Mouse (Mus musculus) bone marrow macrophage, adult 2 months (primary cell): Measurements from ENCODE around the gene Cftr. TPM values are rescaled to one million over a fixed set of nuclear protein-coding genes. Genes with fewer than 3 reads are reported as not detected.

Source experiments
- H3K27ac ChIP-seq: 2 replicates; pipeline ENCODE4 v1.5.1; 2012; ENCODE audit warnings: low read depth, low read length; ENCODE audit not compliant: insufficient read depth
- H3K4me1 ChIP-seq: 2 replicates; pipeline ENCODE4 v1.6.1; 2012; ENCODE audit warnings: low read length; ENCODE audit not compliant: control insufficient read depth, insufficient read depth
- H3K4me3 ChIP-seq: 2 replicates; pipeline ENCODE4 v1.5.1; 2012; ENCODE audit warnings: mild to moderate bottlenecking, low read length, moderate library complexity; ENCODE audit not compliant: insufficient read depth
- CTCF ChIP-seq: IDR thresholded peaks from 2 replicates; pipeline ENCODE4 v1.5.1; 2012; ENCODE audit warnings: low read depth, mild to moderate bottlenecking, low read length, moderate library complexity
- POLR2A ChIP-seq: IDR thresholded peaks from 2 replicates; pipeline ENCODE4 v1.6.1; 2012; ENCODE audit warnings: mild to moderate bottlenecking, low read depth, low read length, borderline replicate concordance
- polyA plus RNA-seq: library from polyadenylated mRNA; stranded (reverse); fragments of >200 nt; gene quantifications from 2 replicates; pipeline ENCODE4 v1.2.4, GENCODE M21; 2012; ENCODE audit not compliant: missing spikeins, insufficient read depth, insufficient read length

The Cftr gene
- polyA plus RNA-seq: 0.28 TPM in 1 of 2 replicates, not detected in the other

- H3K4me1 ChIP-seq: no peaks in the 10 kb centered on the region
- TF ChIP-seq CTCF (no peak), POLR2A (no peak)
- H3K27ac ChIP-seq: no peak within 1 kb of the TSS
- H3K4me3 ChIP-seq: no peak within 1 kb of the TSS
Observed at GRCm38 (mm10) chr6:18170311-18170922, at the start of gene Cftr. TSS of gene Cftr (plus strand) at chr6:18170687.

- TF ChIP-seq POLR2A (no peak), CTCF (no peak)
- Histone ChIP-seq H3K4me3 (no peak overlapping the region), H3K27ac (no peak overlapping the region), H3K4me1 (no peaks in the 10 kb centered on the region)
Observed at GRCm38 (mm10) chr6:18127206-18127983, 43.1 kb upstream of the Cftr start.

GRCm38 (mm10) chr6:18128059-18128458 lies 42.4 kb upstream of the Cftr start:
- no peaks in the 10 kb centered on the region for H3K4me1 ChIP-seq
- H3K27ac ChIP-seq: no peak overlapping the region
- TF ChIP-seq POLR2A: no peak
- no peak for TF ChIP-seq CTCF
- no peak overlapping the region for H3K4me3 ChIP-seq

- no peaks in the 10 kb centered on the region for H3K4me1 ChIP-seq
- TF ChIP-seq CTCF (no peak), POLR2A (no peak)
- H3K4me3 ChIP-seq: no peak overlapping the region
- H3K27ac ChIP-seq: no peak overlapping the region
Observed at GRCm38 (mm10) chr6:18135246-18135645, 35.2 kb upstream of the Cftr start.

GRCm38 (mm10) chr6:18153031-18153430 lies 17.5 kb upstream of the Cftr start:
- TF ChIP-seq CTCF (no peak), POLR2A (no peak)
- no peaks in the 10 kb centered on the region for H3K4me1 ChIP-seq
- no peak overlapping the region for H3K4me3 ChIP-seq
- H3K27ac ChIP-seq: no peak overlapping the region

- TF ChIP-seq POLR2A (no peak), CTCF (no peak)
- H3K4me3 ChIP-seq: no peak overlapping the region
- no peak overlapping the region for H3K27ac ChIP-seq
Observed at GRCm38 (mm10) chr6:18169618-18170017, 869 bp upstream of the Cftr start.

GRCm38 (mm10) chr6:18171614-18172013 lies 1.1 kb downstream of the Cftr start:
- H3K4me3 ChIP-seq: no peak overlapping the region
- no peak for TF ChIP-seq CTCF
- TF ChIP-seq POLR2A: no peak
- no peak overlapping the region for H3K27ac ChIP-seq
- H3K4me1 ChIP-seq: no peaks in the 10 kb centered on the region

More at GRCm38 (mm10) chr6:18169618-18170017, 869 bp upstream of the Cftr start:
- no peaks in the 10 kb centered on the region for H3K4me1 ChIP-seq

- no peak for TF ChIP-seq POLR2A
- no peak for TF ChIP-seq CTCF
- Histone ChIP-seq H3K27ac (no peak overlapping the region), H3K4me3 (no peak overlapping the region), H3K4me1 (no peaks in the 10 kb centered on the region)
Observed at GRCm38 (mm10) chr6:18177509-18177908, 7.0 kb downstream of the Cftr start.

GRCm38 (mm10) chr6:18180665-18181064 lies 10.2 kb downstream of the Cftr start:
- H3K27ac ChIP-seq: no peak overlapping the region
- no peaks in the 10 kb centered on the region for H3K4me1 ChIP-seq
- TF ChIP-seq CTCF (no peak), POLR2A (no peak)
- H3K4me3 ChIP-seq: no peak overlapping the region

GRCm38 (mm10) chr6:18182903-18183302 lies 12.4 kb downstream of the Cftr start:
- Histone ChIP-seq H3K27ac (no peak overlapping the region), H3K4me3 (no peak overlapping the region), H3K4me1 (no peaks in the 10 kb centered on the region)
- TF ChIP-seq CTCF (no peak), POLR2A (no peak)
